Mouse (Mus musculus): ENCODE results near the gene 1110008P14Rik. TPM values are rescaled to one million over a fixed set of nuclear protein-coding genes. Genes with fewer than 3 reads are reported as not detected.

1110008P14Rik gene
- total and polyA plus RNA-seq, 3 experiments = 26.5 to 61.9 (median 61.4) TPM

DNA sequence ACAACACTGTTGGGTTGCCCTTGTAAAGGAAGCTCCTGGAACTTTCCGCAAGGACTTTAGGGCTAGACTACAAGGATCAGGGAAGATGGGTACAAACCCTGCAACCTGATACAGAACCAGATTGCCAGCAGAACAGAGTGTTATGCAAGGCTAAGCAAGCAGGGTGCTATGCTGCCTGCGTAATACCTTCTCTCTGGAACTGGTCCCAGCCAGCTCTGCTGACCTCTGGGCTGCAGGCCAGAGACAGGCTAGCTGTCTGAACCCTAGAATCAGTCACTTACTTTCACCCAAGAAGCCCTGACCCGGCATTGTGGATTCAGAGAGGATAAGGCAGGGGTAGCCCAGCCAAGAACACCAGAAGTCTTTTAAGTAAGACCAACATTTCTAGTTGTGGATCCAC is 37.6 kb upstream of the 1110008P14Rik start:
- H3K4me1 ChIP-seq (ENCODE audit: insufficient read depth, low read depth, low read length) = peaks cover 19% of the 10 kb centered on the region
- H3K36me3 ChIP-seq (replicated peaks) = peaks cover 77% of the 10 kb centered on the region
- H3K4me3 ChIP-seq (ENCODE audit: low read depth, low read length) = no peak overlapping the region
- H3K9me3 ChIP-seq (replicated peaks) = no peaks in the 10 kb centered on the region
- no peak for ATAC-seq (ENCODE audit: extremely low read depth, insufficient number of reproducible peaks, low FRiP score, poor library complexity, severe bottlenecking)
- no peak for DNase-seq (ENCODE audit: low spot score)
- TF ChIP-seq CTCF (IDR thresholded peaks at IDR 0.05; ENCODE audit: low read depth, low read length) = no peak
- TF ChIP-seq GATA2 (IDR thresholded peaks at IDR 0.05; ENCODE audit: borderline replicate concordance, low read depth, low read length) = no peak
- no peak for TF ChIP-seq TAL1 (conservative IDR thresholded peaks at IDR 0.05; ENCODE audit: low read depth, low read length)
- no peak for TF ChIP-seq POLR2AphosphoS5 (IDR thresholded peaks at IDR 0.05; ENCODE audit: insufficient replicate concordance, low read depth, low read length)
- no peaks in the 10 kb centered on the region for H3K27me3 ChIP-seq (ENCODE audit: insufficient read depth, low read length)

DNA sequence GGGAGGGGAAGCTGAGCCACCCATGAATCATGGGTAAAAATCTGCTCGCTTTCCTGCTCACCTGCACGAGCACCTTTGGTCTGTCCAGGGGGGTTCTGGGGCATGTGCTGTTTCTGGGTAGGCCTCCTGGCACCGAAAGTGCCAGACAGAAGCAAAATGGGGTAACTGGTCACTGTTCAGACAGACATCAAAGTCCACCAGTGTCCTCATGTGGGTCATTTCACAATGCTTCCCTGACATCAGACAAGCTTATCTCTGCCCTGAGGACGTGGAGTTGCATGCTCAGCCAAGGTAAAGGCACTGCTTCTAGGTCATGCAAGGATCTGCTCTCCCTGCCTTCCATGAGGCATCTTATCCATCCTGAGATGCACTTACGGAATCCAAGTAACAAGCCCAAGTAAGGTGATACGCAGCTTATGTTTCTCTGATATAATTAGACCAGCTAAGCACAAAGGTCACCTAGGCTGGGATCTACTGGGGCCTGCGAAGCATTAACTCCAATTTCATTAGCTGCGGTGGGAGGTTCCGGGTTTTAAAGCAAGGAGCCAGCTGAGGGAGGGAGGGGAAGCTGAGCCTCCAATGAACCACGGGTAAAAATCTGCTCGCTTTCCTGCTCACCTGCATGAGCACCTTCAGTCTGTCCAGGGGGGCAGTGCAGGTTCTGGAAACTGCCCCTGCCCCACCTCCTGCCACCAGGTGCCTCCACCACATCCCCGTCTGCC is 36.9 kb upstream of the 1110008P14Rik start:
- Histone ChIP-seq H3K9me3 (replicated peaks) (no peaks in the 10 kb centered on the region), H3K4me3 (ENCODE audit: low read depth, low read length) (no peak overlapping the region), H3K27me3 (ENCODE audit: insufficient read depth, low read length) (no peaks in the 10 kb centered on the region), H3K36me3 (replicated peaks) (peaks cover 84% of the 10 kb centered on the region), H3K4me1 (ENCODE audit: insufficient read depth, low read depth, low read length) (peaks cover 11% of the 10 kb centered on the region)
- ATAC-seq (ENCODE audit: extremely low read depth, insufficient number of reproducible peaks, low FRiP score, poor library complexity, severe bottlenecking) (no peak), DNase-seq (ENCODE audit: low spot score) (no peak)
- TF ChIP-seq GATA2 (IDR thresholded peaks at IDR 0.05; ENCODE audit: borderline replicate concordance, low read depth, low read length) (no peak), TAL1 (conservative IDR thresholded peaks at IDR 0.05; ENCODE audit: low read depth, low read length) (no peak), POLR2AphosphoS5 (IDR thresholded peaks at IDR 0.05; ENCODE audit: insufficient replicate concordance, low read depth, low read length) (no peak), CTCF (IDR thresholded peaks at IDR 0.05; ENCODE audit: low read depth, low read length) (no peak), GATA1 (IDR thresholded peaks at IDR 0.05; ENCODE audit: borderline replicate concordance, low read length) (no peak)

DNA sequence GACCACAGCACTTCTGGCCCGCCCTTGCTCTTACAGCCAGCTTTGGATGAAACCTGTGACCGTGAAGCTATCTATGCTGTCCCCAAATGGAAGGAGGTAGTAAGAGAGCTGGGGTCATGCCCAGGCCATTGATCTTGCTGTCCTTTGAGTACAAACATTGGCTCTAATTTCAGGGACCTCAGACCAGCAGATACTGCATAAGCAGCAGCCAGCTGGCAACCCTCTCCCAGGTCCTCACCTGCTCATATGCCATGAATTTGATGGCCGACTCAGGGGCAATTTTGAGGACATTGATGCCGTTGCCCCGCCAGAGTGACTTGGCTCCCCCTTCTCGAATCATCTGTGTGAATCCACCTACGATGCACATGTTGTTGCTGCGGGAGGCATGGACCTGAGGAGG is 35.7 kb upstream of the 1110008P14Rik start:
- Histone ChIP-seq H3K4me3 (ENCODE audit: low read depth, low read length) (no peak overlapping the region), H3K4me1 (ENCODE audit: insufficient read depth, low read depth, low read length) (peaks cover under 1% of the 10 kb centered on the region), H3K9me3 (replicated peaks) (no peaks in the 10 kb centered on the region), H3K36me3 (replicated peaks) (peaks cover 87% of the 10 kb centered on the region), H3K27me3 (ENCODE audit: insufficient read depth, low read length) (no peaks in the 10 kb centered on the region)
- ATAC-seq (ENCODE audit: extremely low read depth, insufficient number of reproducible peaks, low FRiP score, poor library complexity, severe bottlenecking) = no peak
- TF ChIP-seq POLR2AphosphoS5 (IDR thresholded peaks at IDR 0.05; ENCODE audit: insufficient replicate concordance, low read depth, low read length) = no peak
- no peak for TF ChIP-seq TAL1 (conservative IDR thresholded peaks at IDR 0.05; ENCODE audit: low read depth, low read length)
- TF ChIP-seq GATA1 (IDR thresholded peaks at IDR 0.05; ENCODE audit: borderline replicate concordance, low read length) = no peak
- TF ChIP-seq GATA2 (IDR thresholded peaks at IDR 0.05; ENCODE audit: borderline replicate concordance, low read depth, low read length) = no peak
- no peak for TF ChIP-seq CTCF (IDR thresholded peaks at IDR 0.05; ENCODE audit: low read depth, low read length)
- DNase-seq (ENCODE audit: low spot score) = no peak

DNA sequence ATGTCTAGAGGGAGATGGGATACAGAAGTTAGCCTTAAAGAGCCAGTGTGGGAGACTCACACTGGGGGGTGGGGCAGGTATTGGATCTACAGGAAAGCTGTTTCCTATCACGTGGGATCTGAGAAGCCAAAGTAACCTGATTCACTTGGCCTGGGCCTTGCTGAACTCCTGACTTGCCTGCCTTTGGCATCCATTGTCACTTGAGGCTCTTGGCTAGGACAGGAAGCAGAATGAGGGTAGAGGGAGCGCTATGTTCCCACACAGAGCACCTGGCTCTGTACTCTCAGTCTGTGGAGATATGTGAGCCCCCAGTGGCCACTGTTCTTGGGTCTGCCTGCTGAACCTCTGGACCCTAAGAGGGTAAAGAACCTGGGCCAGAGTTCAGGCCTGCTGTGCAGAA is 34.8 kb upstream of the 1110008P14Rik start:
- peaks cover 81% of the 10 kb centered on the region for H3K36me3 ChIP-seq (replicated peaks)
- no peaks in the 10 kb centered on the region for H3K27me3 ChIP-seq (ENCODE audit: insufficient read depth, low read length)
- TF ChIP-seq CTCF (IDR thresholded peaks at IDR 0.05; ENCODE audit: low read depth, low read length) (no peak), GATA1 (IDR thresholded peaks at IDR 0.05; ENCODE audit: borderline replicate concordance, low read length) (no peak), GATA2 (IDR thresholded peaks at IDR 0.05; ENCODE audit: borderline replicate concordance, low read depth, low read length) (no peak), TAL1 (conservative IDR thresholded peaks at IDR 0.05; ENCODE audit: low read depth, low read length) (no peak), POLR2AphosphoS5 (IDR thresholded peaks at IDR 0.05; ENCODE audit: insufficient replicate concordance, low read depth, low read length) (no peak)
- ATAC-seq (ENCODE audit: extremely low read depth, insufficient number of reproducible peaks, low FRiP score, poor library complexity, severe bottlenecking) (no peak), DNase-seq (ENCODE audit: low spot score) (no peak)
- no peaks in the 10 kb centered on the region for H3K4me1 ChIP-seq (ENCODE audit: insufficient read depth, low read depth, low read length)
- H3K9me3 ChIP-seq (replicated peaks) = no peaks in the 10 kb centered on the region
- H3K4me3 ChIP-seq (ENCODE audit: low read depth, low read length) = no peak overlapping the region

DNA sequence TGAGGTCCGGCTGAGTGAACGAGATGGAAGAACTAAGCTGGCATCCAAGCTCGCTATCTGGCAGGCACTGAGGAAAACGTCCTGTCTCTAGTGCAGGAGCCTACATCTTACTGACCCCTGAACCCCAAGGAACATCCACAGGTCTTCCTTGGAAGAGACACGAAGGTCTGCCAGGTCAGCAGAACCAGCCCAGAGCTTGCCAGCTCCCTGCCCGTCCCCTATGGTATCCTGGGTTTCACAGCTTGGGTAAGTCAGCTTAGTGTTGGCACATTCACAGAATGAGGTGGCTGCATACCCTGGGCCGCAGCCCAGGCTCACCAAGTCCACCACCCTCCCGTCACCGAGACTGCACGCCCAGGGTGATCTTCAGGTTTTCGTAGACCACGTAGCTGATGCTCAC is 34.1 kb upstream of the 1110008P14Rik start:
- DNase-seq (ENCODE audit: low spot score) = no peak
- H3K9me3 ChIP-seq (replicated peaks) = no peaks in the 10 kb centered on the region
- no peak for ATAC-seq (ENCODE audit: extremely low read depth, insufficient number of reproducible peaks, low FRiP score, poor library complexity, severe bottlenecking)
- TF ChIP-seq POLR2AphosphoS5 (IDR thresholded peaks at IDR 0.05; ENCODE audit: insufficient replicate concordance, low read depth, low read length) (no peak), GATA2 (IDR thresholded peaks at IDR 0.05; ENCODE audit: borderline replicate concordance, low read depth, low read length) (no peak), GATA1 (IDR thresholded peaks at IDR 0.05; ENCODE audit: borderline replicate concordance, low read length) (no peak), TAL1 (conservative IDR thresholded peaks at IDR 0.05; ENCODE audit: low read depth, low read length) (no peak), CTCF (IDR thresholded peaks at IDR 0.05; ENCODE audit: low read depth, low read length) (no peak)
- peaks cover 74% of the 10 kb centered on the region for H3K36me3 ChIP-seq (replicated peaks)
- H3K4me3 ChIP-seq (ENCODE audit: low read depth, low read length) = no peak overlapping the region
- no peaks in the 10 kb centered on the region for H3K4me1 ChIP-seq (ENCODE audit: insufficient read depth, low read depth, low read length)
- no peaks in the 10 kb centered on the region for H3K27me3 ChIP-seq (ENCODE audit: insufficient read depth, low read length)

DNA sequence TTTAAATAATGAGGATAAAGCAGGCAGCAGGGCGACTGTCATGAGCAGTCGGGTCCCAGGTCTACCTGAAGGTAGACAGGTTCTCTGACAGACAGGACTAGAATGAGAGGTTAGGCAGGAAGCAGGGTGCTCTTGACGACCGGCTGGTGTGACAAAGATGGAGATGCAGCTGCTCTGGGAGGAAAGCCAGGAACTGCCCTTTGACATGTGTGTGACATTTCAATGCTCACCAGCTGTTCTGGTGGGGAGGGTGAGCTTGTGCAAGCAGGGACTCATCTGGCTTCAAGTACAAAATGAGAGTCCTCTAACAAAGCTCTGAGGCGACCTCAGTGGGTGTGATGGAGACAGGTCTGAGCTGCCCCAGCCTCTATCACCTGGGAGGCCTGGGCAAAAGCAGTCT is 32.2 kb upstream of the 1110008P14Rik start:
- Histone ChIP-seq H3K27me3 (ENCODE audit: insufficient read depth, low read length) (no peaks in the 10 kb centered on the region; the same call in 1 of the 2 replicates), H3K9me3 (replicated peaks) (peaks cover 3% of the 10 kb centered on the region), H3K36me3 (replicated peaks) (peaks cover 55% of the 10 kb centered on the region), H3K4me3 (ENCODE audit: low read depth, low read length) (no peak overlapping the region), H3K4me1 (ENCODE audit: insufficient read depth, low read depth, low read length) (no peaks in the 10 kb centered on the region)
- no peak for DNase-seq (ENCODE audit: low spot score)
- TF ChIP-seq GATA1 (IDR thresholded peaks at IDR 0.05; ENCODE audit: borderline replicate concordance, low read length) = no peak
- TF ChIP-seq GATA2 (IDR thresholded peaks at IDR 0.05; ENCODE audit: borderline replicate concordance, low read depth, low read length) = no peak
- TF ChIP-seq TAL1 (conservative IDR thresholded peaks at IDR 0.05; ENCODE audit: low read depth, low read length) = no peak
- no peak for TF ChIP-seq CTCF (IDR thresholded peaks at IDR 0.05; ENCODE audit: low read depth, low read length)
- no peak for ATAC-seq (ENCODE audit: extremely low read depth, insufficient number of reproducible peaks, low FRiP score, poor library complexity, severe bottlenecking)

Data from G1E (cell line).